Mouse (Mus musculus) 3134 (cell line): Measurements from ENCODE around the gene Lyzl6.
"Not testable (repeated sequence)": the region's sequence is repeated elsewhere in the genome, so short reads cannot be mapped to it uniquely, and the experiment has no call there.

Source experiments
- DNase-seq: peaks from one replicate; pipeline ENCODE4 v3.0.0-alpha.2; 2011; ENCODE audit warnings: low spot score; ENCODE audit not compliant: insufficient read length; ENCODE audit errors: extremely low read depth

The Lyzl6 gene

DNA sequence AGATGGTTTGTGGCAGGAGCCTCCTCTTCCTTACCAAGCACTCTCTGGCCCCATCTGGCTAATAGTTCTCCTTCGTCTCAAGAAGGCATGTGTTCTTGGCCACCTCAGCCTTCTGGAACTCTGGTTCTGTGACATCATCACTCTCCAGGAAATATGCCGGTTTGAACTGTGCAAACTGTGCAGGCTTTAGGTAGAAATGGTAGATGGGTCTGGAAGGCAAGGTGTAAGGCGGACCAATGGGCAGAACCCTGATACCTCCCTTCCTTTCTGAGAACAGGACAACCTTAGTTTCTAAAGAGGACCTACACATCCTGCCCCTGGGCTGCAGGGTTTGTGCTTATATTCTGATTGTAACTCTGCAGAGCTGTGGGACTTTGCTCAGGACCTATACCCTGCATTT is at the start of gene Lyzl6:
Lyzl6 (minus strand) TSS at position 101 of the 400 bp plus-strand sequence.
- no peak for DNase-seq

DNA sequence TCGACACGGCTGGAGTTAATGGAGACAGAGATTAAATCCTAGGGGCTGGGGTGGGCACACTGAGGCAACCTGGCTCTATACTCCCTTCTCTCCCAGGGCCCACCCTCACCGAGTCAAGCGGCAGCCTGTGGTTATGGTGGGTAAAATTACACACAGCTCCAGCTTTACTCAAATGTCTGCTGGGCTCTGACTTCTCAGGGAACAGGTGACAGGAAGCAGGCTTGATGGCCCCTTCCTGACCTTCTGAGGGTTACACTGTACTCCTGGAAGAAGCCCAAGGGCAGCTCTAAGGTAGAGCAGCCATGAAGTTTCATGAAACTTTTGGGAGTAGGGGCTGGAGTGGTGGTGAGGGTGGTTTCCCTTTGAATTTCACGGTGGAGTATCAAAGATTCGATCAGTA is 48.0 kb upstream of the Lyzl6 start:
- DNase-seq: no peak

DNA sequence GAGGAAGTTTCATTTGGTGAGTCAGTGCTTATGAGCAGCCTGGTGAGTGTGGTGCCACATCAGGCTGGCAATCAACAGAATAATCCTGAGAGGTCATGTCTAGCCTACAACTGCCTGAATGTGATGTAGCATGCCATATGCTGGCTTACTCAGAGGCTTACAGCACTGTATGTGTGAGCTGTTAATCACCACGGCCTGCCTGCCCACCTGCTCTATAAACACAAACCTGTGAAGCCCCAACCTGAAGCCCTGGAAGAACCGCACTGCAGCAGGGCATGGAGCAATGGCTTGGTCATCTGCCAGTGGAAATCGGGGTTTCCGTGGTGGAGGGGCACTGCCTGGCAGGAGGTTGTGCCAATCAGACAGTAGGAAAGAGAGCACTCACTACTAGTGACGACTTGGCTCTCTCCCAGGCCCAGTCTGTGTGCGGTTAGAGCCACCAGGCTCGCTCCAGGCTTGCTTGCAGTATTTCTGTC is 46.6 kb upstream of the Lyzl6 start:
- peak; percentile 84 for DNase-seq

DNA sequence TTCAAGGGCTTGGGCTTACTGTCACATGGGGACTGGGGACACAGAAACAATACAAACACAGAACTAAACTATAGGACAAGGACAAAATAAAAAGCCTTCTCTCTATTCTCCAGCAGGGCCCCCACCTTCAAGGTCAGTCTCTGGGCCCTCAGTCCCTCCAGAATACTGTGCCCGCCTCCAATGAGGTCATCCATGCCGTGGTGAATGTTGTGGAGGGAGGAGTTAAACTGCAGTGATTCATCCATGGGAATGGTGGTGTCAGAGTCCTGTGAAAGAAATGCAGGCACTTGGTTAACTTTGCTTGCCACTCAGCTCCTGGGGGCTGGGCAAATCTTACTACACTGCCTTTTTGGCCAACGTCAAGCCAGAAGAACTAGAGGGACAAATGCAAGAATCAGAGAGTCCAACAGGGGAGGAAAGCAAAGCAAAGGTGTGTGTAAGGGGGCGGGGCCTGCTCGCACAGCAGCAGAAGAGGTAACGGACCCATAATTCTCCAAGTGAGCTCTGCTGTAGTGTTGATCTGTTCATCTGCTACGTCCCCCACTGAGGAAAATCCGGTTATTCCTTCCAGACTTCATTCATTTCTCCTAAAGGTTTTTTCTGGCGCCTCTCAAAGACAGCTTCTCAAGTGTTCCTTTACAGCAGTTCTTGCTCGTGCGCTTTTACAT is 45.1 kb upstream of the Lyzl6 start:
- peak; percentile 58 for DNase-seq

DNA sequence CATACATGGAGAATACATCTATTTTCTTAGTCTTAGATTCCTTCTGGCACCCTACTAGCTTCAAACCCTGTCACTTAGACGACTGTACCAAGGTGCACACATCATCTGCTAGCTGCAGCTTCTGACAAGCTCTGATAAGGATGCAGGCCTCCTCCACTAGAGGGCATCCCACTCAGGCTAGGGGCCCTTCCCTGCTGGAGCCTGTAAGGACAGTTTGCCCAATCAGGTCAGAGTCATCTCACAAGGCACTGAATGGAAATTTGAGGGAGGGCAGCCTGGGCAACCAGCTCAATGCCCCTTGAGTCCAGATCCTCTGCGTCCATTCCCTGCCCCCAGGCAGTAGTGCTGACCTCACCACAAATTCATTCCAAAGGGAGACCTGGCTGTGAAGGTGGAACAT is 38.4 kb upstream of the Lyzl6 start:
- not testable (repeated sequence) for DNase-seq

DNA sequence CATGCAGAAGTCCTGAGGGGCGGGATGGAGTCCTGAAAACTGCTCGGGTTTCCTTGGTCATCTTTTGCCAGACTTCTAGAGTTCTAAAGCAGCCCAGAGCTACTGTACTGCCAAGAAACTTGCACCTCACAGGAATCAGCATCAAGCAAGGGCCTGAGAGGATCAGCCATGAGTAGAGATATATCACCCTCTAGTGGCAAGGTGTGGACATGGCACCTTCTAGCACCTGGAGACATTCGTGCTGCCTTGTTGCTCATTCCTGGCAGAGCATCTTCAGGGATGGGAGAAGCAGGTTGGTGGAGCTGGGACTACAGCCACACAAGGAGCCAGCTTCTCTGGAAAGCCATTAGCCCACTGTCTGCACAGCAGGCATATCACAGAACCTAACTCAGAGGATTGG is 36.9 kb upstream of the Lyzl6 start:
- DNase-seq: no peak

DNA sequence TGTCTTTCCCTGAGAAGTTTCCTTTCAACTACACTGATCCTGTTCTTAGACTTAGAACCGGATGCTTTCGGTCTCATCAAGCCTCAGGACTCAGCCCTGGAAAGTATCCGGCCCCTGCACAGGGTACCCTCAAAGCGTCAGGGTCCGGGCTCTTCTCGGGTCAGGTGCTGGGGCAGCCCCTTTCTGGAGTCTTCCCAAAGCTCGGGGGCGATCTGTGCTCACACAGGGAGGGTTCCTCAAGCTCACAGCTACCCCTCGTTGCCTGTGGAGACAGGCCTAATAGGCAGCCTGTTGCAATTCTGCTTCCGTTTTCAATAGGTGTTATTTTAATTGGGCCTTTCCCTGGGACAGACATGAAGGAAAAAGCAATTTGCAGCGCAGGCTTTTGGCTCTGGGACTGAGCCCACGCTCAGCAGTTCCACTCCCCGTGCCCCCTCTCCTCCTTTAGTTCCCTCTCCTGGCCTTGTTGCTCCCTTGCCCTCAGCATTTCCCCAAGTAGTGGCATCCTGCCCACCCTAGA is 28.3 kb upstream of the Lyzl6 start:
- no peak for DNase-seq

DNA sequence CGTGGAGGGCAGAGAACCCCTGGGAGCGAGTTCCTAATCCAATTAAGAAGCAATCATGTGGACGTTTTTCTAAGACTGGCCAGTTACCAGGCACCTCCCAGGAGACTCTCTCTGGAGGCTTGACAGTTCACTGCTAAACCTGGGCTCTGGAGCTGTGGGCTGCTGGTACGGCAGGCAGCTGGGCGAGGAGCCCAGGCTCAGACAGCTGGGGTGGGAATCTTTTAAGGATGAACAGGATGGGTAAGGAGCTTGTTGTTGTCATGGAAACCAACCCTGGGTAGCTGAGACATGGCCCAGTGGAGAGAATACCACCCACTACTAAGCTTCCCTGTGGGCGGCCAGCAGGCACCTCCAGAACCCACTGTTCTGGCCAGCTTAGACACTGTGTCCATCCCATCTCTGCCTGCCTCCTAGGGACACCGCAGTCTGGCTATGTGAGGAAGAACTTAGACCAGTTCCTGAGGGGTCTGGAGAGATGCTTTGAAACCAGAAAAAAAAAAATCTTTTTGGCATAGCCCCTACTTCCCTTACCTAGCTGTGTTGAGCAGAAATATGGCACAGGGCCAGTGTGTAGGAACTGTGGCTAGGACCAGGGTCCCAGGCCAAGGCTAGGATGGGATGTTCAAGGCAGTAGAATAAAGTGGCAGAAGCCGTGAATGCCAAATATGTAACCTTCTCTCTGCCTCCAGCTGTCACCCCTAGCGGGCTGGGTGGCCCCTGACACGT is 27.7 kb upstream of the Lyzl6 start:
- no peak for DNase-seq

DNA sequence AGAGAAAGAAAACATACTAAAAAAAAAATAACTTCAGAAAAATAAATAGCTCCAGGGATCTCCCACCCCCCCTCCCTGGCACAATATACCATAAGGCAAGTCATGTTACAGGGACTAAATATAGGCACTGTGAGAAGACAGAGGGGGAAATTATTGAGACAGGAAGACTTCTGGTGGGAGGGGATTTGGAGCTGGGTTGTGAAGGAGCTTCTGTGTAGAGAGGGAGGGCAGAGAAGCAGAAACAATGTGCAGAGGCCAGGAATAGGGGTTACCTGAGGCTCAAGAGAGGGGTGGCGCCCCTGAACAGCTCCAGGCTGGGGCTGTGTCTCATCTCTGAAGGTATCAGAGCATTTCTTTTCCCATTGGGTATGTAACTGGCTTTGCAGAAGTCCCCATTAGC is 27.0 kb upstream of the Lyzl6 start:
- DNase-seq: no peak

DNA sequence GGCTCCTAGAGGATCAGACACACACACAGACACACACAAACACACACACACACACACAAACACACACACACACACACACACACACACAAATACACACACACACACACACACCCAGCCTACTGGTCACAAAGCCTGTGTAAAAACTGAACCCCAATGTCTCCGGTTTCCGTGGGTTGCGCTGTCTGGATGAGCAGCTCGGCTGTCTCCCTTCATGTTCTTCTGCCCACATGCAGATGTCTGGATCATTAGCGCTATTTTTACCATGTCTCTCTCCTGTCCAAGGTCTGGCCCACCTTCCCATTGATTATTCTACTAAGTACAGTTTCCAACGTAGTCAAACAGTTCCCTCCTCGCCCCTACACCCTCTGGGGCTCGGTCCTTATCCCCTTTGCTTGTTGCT is 24.4 kb upstream of the Lyzl6 start:
- DNase-seq: no peak

DNA sequence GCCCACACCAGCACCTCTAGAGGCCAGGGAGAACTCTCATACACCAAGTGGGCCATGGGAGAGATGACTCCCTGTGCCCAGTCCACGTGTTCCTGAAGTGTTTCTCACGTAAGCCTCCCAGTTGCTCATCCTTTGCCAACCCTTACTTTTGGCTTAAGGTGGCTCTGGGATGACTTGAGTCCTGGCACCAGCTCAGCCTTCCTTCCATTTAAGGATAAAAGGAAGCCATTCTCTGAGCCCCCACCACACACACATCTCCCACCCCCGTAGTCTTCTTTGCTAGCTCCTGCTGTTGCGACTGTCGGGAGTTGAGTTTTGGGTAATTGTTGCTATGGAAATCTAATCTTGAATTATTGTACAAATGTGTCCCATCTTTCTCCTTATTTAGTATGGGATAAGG is 23.9 kb upstream of the Lyzl6 start:
- DNase-seq: no peak

DNA sequence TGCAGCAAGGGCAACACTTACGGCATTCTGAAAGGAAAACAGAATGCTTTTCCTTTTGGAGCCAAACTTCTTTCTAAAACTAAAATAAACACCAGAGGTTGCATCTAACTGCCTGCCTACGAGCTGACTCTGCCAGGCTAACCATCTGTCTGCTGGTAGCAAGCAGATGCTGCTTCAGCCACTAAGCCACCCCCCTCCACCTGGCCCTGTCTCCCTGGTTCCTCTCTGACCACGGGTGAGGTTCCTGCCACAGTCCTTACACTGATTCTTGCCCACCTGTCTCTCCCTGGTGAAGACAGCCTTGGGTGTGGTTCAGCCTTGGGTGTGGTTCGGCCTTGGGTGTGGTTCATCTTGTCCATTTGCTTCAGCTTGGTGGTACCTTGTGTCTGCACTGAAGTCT is 23.2 kb upstream of the Lyzl6 start:
- DNase-seq: no peak

DNA sequence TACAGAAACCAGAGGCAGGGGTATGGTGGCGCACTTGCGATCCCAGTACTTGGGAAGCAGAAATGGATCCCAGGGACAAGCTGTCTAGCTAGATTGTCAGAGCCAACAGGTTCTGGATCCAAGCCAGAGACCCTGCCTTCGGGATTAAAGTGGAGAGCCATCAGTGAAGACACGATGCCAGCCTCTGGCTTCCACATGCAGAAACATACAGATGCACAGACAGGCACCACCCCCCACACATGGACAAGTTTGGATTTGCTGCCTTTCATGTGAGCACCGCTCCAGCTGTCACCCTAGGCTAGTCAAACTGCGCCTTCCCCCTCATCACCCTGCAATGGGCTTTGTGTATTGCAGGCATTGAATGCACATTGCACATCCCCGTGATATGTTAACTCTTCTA is 19.5 kb upstream of the Lyzl6 start:
- no peak for DNase-seq

DNA sequence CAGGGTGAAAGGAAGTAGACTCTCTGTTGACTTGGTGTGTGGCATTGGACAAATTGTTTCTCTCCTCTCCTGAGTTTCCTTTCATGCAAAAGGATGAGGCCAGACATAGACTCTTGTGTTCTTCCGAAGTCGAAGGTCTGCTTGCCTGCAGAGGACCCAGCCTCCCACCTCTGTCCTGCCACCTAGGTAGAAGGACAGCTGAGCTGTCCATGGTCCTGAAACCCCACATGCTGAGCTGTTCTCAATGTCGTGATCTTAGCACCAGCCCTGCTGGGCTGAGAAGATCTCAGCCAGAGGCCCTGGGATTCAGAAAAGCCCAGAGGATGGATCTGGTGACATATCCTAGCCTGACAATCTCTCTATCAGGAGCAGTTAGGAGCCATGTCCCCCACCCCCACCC is 17.8 kb upstream of the Lyzl6 start:
- DNase-seq: no peak

DNA sequence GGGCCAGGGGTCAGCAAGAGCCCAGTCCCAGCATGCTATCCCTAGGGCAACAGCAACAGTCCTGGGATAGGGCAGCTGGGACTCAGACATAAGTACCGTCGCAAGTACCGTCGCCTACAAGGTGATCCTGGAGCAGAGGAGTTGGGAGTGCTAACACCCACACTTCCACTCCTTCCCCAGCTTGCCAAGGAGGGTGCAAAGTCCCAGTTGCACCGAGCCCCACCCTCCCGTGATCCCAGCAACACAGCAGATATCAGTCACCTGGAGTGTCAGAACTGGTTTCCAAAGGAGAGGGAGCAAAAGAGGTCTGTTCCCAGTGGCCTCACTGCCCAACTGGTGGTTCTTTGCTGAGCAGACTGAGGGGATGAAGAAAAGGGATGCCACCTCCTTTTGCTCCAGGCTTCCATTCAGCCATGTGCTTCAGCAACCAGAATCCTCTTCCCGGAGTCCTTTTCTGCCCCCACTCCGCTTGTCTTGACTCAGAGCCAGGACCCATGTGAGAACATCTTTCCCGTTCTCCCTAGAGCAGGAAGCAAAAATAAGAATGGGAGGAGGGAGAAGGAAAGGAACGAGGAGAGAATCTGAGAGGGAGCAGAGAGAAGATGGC is 14.8 kb upstream of the Lyzl6 start:
- no peak for DNase-seq

DNA sequence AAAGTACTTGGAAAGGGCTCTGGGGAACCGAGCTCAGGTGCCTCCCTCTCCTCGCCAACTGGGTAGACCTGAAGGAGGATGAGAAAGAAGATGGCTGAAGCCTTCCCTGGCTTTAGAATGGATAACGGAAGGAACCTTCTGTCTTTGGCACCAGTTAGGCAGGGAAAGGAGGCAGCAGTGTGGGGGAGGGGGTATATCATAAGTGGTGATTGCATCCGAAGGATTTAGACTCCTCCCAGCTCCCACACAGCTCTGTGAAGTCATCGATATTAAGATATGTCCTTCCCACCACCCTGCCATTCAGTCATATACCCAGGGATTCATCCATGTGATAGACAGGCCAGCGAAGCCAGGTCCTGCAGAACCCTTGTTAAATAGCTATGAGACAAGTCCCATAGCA is 12.7 kb upstream of the Lyzl6 start:
- no peak for DNase-seq

DNA sequence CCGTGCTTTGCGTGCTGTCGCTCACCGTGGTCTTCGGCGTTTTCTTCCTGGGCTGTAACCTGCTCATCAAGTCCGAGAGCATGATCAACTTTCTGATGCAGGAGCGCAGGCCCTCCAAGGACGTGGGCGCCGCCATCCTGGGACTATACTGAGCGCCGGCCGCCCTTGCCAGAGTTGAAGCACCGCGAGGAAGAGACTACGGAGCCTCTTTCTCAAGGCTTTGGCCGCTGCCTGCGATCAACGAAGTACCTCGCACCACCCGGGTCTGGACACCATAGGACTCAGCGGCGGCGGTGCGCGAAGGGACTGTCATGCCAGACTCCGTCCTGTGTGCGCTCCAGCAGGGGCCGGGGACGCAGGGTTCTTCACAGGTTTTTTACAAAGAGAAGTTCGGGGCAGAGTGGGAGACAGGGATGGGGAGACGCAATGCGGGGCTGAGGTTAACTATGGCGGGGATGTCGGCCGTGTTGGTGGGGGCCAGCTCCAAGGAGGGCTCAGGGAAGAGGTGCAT is 11.3 kb upstream of the Lyzl6 start:
- no peak for DNase-seq

DNA sequence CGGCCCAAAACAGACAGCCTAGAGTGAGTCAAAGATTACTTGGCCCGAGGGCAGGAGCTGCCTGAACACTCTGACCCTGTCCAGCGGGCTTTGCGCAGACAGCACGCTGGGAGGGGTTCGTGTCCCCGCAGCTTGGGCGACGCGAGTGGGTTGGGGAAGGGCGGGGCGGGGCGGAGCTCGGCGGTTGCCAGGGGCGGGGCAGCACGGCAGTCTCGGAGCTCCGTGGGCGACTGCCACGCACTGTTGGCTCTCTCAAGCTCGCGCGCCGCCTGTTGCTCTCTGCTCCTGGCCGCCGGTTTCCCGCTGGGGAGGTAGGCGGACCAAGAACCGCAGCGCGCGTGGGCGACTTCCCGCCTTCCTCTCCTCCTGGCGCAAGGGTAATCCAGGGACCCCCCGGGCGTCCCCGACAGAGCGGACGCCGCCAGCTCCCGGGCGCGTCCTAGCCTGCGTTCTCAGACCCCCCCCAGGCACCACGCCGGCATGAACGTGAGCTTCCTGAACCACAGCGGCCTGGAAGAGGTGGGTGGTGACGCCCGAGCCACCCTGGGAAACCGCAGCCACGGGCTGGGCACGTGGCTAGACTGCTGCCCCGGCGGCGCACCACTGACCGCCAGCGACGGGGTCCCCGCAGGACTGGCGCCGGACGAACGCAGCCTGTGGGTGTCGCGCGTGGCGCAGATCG is 10.8 kb upstream of the Lyzl6 start, which contains the start of gene Rprml:
Rprml (plus strand) TSS at position 270 of the 682 bp plus-strand sequence.
- DNase-seq: no peak

DNA sequence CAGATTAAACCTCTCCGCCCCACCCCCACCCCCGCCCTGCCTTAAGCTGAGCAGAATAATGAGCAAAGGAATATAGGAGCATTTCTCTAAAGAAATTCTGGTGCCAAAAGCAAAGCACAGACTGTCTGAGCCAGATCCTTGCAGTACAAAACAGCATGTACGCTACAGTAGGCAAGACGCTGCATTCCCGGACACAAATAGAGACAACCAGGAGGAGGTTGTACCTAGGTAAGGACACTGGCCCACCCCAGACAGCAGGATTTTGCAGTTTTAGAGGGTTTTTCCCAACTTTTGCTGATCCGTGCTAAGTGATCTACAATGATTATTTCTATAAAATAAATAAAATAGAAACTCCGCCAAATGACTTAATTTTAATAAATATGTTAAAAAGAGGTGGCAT is 10.0 kb upstream of the Lyzl6 start:
- no peak for DNase-seq

DNA sequence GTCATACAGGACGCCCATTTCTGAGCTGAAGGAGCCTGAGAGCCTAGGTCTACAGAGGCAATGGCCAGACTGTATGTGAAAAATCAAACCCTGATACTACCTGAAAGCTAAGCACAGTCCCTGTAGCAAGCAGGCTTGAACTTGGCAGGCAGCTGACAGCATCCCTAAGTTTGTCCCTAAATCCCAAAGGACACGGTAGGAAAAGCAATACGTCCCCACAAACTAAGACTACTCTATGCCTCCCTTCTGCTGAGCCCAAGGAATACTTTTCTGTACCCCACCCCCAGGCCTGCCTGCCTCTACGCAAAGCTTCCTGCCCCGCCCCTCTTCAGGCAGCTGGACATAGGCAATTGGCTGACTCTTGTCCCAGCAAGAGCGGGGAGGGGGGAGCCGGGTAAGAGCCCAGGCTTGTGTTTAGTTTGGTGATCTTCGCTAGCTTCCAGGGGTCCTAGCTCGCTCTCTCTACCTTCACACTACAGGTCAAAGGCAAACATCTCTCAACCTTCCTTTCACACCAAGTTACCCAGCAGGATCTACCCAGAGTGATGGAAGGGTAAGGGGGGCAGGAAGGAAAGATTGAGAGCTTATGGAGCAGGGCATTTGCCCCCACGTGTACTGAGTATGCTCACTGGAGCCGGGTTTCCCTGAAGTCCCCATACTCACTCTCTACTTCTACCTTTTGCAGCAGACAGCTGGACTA is 9.4 kb upstream of the Lyzl6 start:
- no peak for DNase-seq
